Mouse (Mus musculus): Measurements from ENCODE around the gene Psmd12. TPM values are rescaled to one million over a fixed set of nuclear protein-coding genes. Genes with fewer than 3 reads are reported as not detected.
A peak's percentile ranks its signal among the peaks of the same experiment; 100 is the strongest.

The Psmd12 gene
- polyA plus RNA-seq (2016; fragmentation: Nextera tagmentation; extraction: Ambion mirVana): 172 and 177 TPM in 2 replicates

DNA sequence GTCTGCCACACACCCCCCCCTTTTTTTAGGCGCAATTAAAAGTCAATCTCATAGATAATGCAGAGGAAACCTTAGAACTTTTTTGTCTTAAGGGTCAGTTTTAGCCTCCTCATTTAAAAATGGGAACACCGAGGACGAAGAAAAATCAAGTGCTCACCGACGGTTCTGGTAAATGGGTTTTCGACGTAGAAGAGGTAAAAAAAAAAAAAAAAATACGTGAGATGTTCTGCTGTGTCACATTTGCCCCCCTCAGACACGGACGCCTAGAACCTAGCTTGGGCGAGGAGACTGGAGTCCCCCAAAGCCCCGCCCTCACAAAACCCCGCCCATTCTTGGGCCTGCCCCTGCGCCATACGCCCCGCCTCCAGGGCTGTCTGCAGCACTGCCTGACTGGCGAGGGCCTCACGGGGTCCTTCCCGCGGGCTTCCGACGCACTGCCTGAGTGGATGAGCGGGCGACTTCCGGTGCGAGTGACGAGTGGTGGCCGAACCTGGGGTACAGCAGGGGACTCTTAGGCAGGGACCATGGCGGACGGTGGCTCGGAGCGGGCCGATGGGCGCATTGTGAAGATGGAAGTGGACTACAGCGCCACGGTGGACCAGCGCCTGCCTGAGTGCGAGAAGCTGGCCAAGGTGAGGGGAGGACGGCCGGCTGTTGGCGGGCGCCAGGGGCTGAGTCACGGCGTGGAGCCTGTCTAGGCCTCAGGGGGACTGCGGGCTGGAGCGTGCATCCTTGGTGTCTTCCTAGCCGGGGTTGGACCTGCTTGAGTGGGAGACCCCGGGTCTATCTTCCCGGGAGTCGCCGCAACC, at the start of gene Psmd12:
Psmd12 (plus strand) TSS at position 432 of the 809 bp plus-strand sequence.
- Histone ChIP-seq H3K4me3 (peak within 1 kb of the TSS; percentile 91), H3K4me1 (peaks cover 15% of the 10 kb centered on the region), H3K9ac (peak within 1 kb of the TSS; percentile 94), H3K27me3 (no peaks in the 10 kb centered on the region), H3K27ac (peak within 1 kb of the TSS; percentile 78), H3K4me2 (replicated peaks) (peak within 1 kb of the TSS; percentile 94), H3K9me3 (replicated peaks) (no peaks in the 10 kb centered on the region), H3K36me3 (no peaks in the 10 kb centered on the region)
- peak; percentile 97 for ATAC-seq (ENCODE audit: low FRiP score)
- under 1% methylated on average over 51 of the region's 51 CpGs for WGBS

DNA sequence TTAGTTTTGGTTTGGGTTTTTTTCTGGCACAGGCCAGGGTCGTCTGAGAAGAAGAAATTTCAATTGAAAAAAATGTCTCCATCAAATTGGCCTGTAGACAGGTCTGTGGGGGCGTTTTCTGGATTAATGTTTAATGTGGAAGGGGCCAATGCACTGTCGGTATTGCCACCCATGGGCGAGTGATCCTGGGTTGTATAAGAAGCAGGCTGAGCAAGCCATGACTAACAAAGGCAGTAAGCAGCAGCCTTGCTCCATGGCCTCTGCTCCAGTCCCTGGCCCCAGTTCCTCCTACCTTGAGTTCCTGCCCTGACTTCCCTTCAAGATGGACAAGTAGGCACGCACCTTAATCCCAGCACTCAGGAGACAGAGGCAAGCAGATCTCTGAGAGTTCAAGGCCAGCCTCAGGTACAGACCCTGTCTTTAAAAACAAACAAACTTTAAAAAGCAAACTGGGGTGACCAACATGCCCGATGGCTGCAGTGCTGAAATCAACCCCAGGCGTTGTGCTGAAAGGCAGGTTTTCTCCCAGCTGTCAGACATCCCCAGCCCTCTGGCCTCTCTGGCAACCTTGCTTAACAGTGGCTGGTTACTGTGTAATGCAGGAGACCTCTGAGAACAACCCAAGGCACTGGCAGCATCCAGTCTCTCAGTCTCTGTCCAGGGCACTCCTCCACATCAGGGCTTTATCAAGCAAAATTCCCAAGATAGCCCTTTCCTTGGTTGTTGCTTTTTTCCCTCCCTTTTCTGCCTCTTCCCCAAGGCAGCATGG, 47.9 kb upstream of the Psmd12 start:
- H3K36me3 ChIP-seq: no peaks in the 10 kb centered on the region
- no peak overlapping the region for H3K9ac ChIP-seq
- H3K4me2 ChIP-seq (replicated peaks): no peak overlapping the region
- no peaks in the 10 kb centered on the region for H3K27me3 ChIP-seq
- no peak overlapping the region for H3K4me3 ChIP-seq
- H3K4me1 ChIP-seq: peaks cover 13% of the 10 kb centered on the region
- ATAC-seq (ENCODE audit: low FRiP score): no peak
- H3K27ac ChIP-seq: no peak overlapping the region
- 0 out of 2 replicates have a peak, but pooled peaks cover 3% of the 10 kb centered on the region for H3K9me3 ChIP-seq (replicated peaks)
- WGBS: 84% methylated on average over 7 of the region's 7 CpGs

DNA sequence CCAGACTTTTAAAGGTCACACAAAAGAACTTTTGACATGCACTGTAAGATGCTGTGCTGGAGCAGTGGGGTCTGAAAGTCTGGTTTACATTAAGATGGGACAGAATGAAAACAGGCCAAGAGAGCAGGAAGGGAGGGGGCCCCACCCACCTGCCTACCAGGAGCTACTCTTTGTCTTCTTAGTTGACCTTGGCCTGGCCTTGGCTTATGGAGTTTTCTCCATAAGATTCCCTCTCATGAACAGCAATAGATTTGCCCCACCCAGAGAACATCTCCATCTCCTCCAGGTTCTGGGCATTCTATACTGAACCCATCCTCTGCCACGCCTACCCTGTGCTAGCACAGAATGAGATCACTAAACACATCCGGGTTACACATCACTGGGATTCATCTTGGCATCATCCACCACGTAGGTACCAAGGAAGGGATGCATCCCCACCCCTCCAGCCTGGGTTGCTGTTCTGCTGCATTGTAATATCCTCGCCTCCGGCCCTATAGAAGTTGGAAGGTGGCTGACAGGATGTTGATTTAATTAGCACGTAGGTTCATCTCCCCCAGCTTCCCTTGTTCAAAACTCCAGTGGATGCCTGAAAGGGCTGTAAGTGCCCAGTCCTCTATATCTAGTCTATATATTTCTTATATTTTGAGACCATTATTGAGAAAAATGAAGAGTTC, 43.4 kb upstream of the Psmd12 start:
- no peak overlapping the region for H3K4me2 ChIP-seq (replicated peaks)
- 92% methylated on average over 6 of the region's 6 CpGs for WGBS
- ATAC-seq (ENCODE audit: low FRiP score): no peak

DNA sequence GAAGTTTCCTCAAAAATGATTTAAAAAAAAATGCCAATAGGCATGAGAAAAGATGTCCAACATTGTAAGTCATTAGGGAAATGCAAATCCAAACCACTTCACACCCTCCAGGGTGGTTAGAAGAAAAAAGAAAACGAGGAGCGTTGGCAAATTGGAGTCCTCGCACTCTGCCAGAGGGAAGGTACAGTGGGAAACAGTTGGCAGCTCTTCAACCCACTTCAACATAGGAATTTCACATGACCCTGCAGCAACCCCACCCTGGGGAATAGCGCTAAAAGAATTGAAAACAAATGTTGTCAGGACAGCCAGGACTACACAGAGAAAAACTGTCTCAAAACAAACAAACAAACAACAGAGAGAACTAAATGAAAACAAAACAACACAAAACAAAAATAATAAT, 41.6 kb upstream of the Psmd12 start:
- Histone ChIP-seq H3K9ac (no peak overlapping the region), H3K4me2 (replicated peaks) (no peak overlapping the region), H3K4me1 (peaks cover 6% of the 10 kb centered on the region), H3K27me3 (no peaks in the 10 kb centered on the region), H3K36me3 (no peaks in the 10 kb centered on the region), H3K4me3 (no peak overlapping the region), H3K9me3 (replicated peaks) (0 out of 2 replicates have a peak, but pooled peaks cover 3% of the 10 kb centered on the region), H3K27ac (no peak overlapping the region)
- WGBS: 72% methylated on average over 4 of the region's 4 CpGs
- ATAC-seq (ENCODE audit: low FRiP score): no peak

More for the DNA sequence above, 43.4 kb upstream of the Psmd12 start:
- 0 out of 2 replicates have a peak, but pooled peaks cover 3% of the 10 kb centered on the region for H3K9me3 ChIP-seq (replicated peaks)
- no peak overlapping the region for H3K9ac ChIP-seq
- no peak overlapping the region for H3K27ac ChIP-seq
- H3K27me3 ChIP-seq: no peaks in the 10 kb centered on the region
- H3K36me3 ChIP-seq: no peaks in the 10 kb centered on the region
- no peak overlapping the region for H3K4me3 ChIP-seq
- peaks cover 13% of the 10 kb centered on the region for H3K4me1 ChIP-seq

DNA sequence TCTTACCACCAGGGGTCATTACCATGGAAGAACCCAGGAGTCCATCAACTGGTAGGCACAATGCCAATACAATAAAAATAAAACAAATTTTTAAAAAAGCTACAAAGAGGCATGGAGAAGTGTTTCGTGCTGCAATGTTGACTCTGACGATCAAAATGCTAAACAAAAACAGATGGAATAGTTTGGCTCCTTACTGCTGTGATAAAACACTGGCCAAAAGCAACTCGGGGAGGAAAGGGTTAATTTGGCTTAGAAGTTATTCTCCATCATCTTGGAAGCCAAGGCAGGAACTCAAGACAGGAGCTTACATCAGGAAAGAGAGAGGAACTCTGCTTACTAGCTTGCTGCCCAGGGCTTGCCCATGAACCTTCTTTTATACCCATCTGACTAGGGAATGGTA, 41.1 kb upstream of the Psmd12 start:
- Histone ChIP-seq H3K27me3 (no peaks in the 10 kb centered on the region), H3K9me3 (replicated peaks) (0 out of 2 replicates have a peak, but pooled peaks cover 3% of the 10 kb centered on the region), H3K4me2 (replicated peaks) (no peak overlapping the region), H3K4me3 (no peak overlapping the region), H3K27ac (no peak overlapping the region), H3K9ac (no peak overlapping the region), H3K36me3 (no peaks in the 10 kb centered on the region), H3K4me1 (peaks cover 2% of the 10 kb centered on the region)
- 89% methylated on average over 3 of the region's 3 CpGs for WGBS
- no peak for ATAC-seq (ENCODE audit: low FRiP score)

DNA sequence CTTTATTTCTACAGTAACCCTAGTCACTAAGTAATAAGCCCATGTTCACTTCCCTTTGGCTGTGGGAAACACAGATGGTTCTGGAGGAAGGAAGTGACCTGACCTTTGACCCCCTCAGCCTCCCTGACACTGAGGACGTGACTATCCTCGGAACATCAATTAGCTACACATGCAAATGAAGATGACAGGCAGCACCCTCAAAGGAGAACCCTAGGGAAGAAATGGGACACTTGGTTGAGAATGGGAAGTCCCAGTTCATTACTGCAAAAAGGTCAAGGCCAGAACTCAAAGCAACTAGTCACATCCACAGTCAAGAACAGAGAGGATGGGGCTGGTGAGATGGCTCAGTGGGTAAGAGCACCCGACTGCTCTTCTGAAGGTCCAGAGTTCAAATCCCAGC, 38.2 kb upstream of the Psmd12 start:
- Histone ChIP-seq H3K36me3 (no peaks in the 10 kb centered on the region), H3K27ac (no peak overlapping the region), H3K4me3 (no peak overlapping the region), H3K9me3 (replicated peaks) (0 out of 2 replicates have a peak, but pooled peaks cover 3% of the 10 kb centered on the region), H3K27me3 (no peaks in the 10 kb centered on the region), H3K4me2 (replicated peaks) (no peak overlapping the region), H3K4me1 (no peaks in the 10 kb centered on the region), H3K9ac (no peak overlapping the region)
- 47% methylated on average over 3 of the region's 3 CpGs for WGBS
- no peak for ATAC-seq (ENCODE audit: low FRiP score)

DNA sequence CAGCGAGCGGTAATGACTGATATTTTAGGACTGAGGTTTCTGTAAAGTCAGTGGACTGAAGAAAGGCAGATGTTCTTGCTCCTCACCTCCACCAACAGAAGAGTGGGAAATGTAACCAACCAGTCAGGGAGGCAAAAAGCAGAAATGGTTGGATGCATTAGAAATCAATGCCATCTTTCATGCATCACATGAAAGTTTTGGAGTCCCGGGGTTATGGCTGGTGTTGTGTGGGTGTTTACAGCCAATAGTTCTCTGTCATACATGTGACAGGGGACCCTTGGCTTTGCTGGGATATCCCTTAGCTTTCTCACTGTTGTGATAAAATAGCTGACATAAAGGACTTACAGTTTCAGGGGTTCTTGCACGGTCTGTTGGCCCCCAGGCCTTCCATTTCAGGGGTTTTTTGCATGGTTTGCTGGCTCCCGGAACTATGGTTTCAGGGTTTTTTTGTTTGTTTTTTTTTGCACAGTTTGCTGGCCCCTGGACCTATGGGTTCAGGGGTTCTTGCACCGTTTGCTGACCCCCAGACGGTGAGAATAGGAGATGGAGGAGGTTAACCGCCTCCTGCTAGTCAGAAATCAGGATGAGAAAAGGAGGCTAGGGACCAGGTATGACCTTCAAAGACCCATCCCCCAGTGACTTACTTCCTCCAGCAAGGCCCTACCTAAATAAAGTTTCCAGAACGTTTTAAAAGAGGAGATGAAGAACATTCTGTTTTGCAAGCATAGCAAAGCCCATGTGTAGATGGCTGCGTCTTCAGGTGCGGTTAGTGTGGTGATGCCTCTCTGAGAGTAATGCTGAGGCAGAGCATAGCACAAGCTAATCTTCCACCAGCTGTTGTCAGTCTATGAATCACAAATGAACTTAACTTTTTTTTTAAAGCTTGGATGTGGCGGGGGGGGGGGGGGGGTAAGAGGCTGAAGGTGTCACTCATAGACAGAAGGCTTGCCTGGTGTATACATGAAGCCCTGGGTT, 35.9 kb upstream of the Psmd12 start:
- Histone ChIP-seq H3K27ac (no peak overlapping the region), H3K36me3 (no peaks in the 10 kb centered on the region), H3K27me3 (no peaks in the 10 kb centered on the region), H3K4me3 (no peak overlapping the region), H3K9me3 (replicated peaks) (0 out of 2 replicates have a peak, but pooled peaks cover under 1% of the 10 kb centered on the region), H3K4me1 (peaks cover 6% of the 10 kb centered on the region; the same call in 1 of the 2 replicates), H3K4me2 (replicated peaks) (no peak overlapping the region), H3K9ac (no peak overlapping the region)
- no peak for ATAC-seq (ENCODE audit: low FRiP score)
- 82% methylated on average over 12 of the region's 12 CpGs for WGBS

DNA sequence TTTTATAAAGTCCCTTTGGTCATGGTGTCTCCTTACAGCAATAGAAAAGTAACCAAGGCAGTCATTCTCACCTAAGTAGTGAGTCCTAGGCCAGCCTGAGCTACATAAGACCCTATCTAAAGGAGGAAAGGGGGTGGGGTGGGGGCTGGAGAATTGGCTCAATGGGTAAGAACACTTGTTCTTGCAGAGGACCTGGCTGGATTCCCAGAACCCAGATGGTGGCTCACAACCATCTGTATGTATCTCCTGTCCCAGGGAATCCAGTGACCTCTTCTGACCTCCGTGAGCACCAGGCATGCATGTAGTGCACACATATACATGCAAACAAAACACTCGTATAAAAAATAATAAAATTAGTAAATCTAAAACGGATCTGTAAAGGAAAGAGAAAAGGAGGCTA, 33.6 kb upstream of the Psmd12 start:
- H3K27me3 ChIP-seq: no peaks in the 10 kb centered on the region
- H3K4me3 ChIP-seq: no peak overlapping the region
- H3K4me2 ChIP-seq (replicated peaks): no peak overlapping the region
- H3K9ac ChIP-seq: no peak overlapping the region
- H3K36me3 ChIP-seq: no peaks in the 10 kb centered on the region
- H3K9me3 ChIP-seq (replicated peaks): no peaks in the 10 kb centered on the region
- ATAC-seq (ENCODE audit: low FRiP score): no peak
- no peak overlapping the region for H3K27ac ChIP-seq
- H3K4me1 ChIP-seq: peaks cover 13% of the 10 kb centered on the region
- WGBS: 95% methylated on average over 3 of the region's 3 CpGs

DNA sequence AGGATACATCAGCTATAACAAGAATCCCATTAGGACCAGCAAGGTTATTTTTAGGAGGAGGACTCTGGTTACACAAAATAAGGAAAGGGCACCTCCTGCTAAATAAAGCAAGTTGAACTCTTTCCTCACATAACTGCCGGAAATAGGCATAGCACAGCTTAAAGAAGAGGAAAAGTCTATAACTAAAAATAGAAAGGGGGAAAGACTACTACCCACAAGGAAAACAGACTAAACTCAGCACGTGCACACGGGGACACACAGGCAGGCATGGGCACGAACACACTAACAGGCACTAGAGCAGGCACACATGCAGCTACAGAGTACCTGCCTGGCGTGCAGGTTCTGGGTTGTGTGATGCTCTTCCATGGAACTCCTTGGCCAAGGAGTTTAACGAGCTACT, 32.6 kb upstream of the Psmd12 start:
- 83% methylated on average over 6 of the region's 6 CpGs for WGBS

DNA sequence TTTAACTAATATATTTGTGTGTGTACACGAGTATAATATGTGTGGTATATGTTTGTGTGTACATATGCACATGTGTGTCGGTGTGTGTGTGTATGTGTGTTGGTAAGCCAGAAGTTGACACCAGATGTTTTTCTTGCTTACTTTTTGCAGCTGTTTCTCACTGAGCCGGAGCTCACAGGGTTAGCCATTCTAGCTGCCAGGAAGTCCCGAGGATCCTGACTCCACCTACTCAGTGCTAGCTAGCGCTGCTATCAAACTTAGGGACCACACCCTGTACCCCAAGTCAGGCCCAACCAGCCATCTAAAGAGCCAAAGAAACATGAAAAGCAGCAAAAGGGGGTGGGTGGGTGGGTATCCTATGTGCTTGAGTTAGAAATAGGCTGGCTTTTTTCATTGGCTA, 31.9 kb upstream of the Psmd12 start:
- H3K4me2 ChIP-seq (replicated peaks): no peak overlapping the region
- ATAC-seq (ENCODE audit: low FRiP score): no peak
- H3K9ac ChIP-seq: no peak overlapping the region
- no peaks in the 10 kb centered on the region for H3K27me3 ChIP-seq
- H3K9me3 ChIP-seq (replicated peaks): no peaks in the 10 kb centered on the region
- peaks cover 13% of the 10 kb centered on the region for H3K4me1 ChIP-seq
- H3K27ac ChIP-seq: no peak overlapping the region
- no peaks in the 10 kb centered on the region for H3K36me3 ChIP-seq
- H3K4me3 ChIP-seq: no peak overlapping the region
- 82% methylated on average over 5 of the region's 5 CpGs for WGBS

More for the DNA sequence above, 32.6 kb upstream of the Psmd12 start:
- H3K9me3 ChIP-seq (replicated peaks): no peaks in the 10 kb centered on the region
- H3K27ac ChIP-seq: no peak overlapping the region
- no peaks in the 10 kb centered on the region for H3K27me3 ChIP-seq
- H3K36me3 ChIP-seq: no peaks in the 10 kb centered on the region
- H3K4me2 ChIP-seq (replicated peaks): no peak overlapping the region
- H3K4me1 ChIP-seq: peaks cover 13% of the 10 kb centered on the region
- no peak for ATAC-seq (ENCODE audit: low FRiP score)
- H3K4me3 ChIP-seq: no peak overlapping the region
- no peak overlapping the region for H3K9ac ChIP-seq

DNA sequence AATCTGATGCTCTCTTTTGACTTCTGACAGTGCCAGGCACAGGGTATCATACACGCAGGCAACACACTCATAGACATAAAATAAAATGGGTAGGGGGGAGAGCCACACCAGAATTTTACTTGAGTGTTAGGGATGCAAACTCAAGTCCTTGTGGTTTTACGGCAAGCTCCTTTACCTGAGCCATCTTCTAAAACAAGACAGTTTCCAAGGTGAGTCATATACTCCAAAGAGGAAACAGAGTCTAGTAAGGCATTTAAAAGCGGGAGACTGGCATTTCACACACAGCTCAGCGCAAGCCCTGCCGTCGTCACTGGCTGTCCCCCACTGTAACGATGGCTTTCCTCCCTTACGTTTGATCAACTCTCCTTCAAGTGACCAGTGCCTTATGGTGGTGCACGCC, 31.4 kb upstream of the Psmd12 start:
- H3K27me3 ChIP-seq: no peaks in the 10 kb centered on the region
- no peaks in the 10 kb centered on the region for H3K36me3 ChIP-seq
- H3K9me3 ChIP-seq (replicated peaks): no peaks in the 10 kb centered on the region
- no peak overlapping the region for H3K4me2 ChIP-seq (replicated peaks)
- no peak for ATAC-seq (ENCODE audit: low FRiP score)
- no peak overlapping the region for H3K9ac ChIP-seq
- H3K27ac ChIP-seq: no peak overlapping the region
- 91% methylated on average over 9 of the region's 9 CpGs for WGBS
- H3K4me1 ChIP-seq: peaks cover 13% of the 10 kb centered on the region
- H3K4me3 ChIP-seq: no peak overlapping the region
